Mouse (Mus musculus) layer of hippocampus, adult 11-12 months (tissue): ENCODE results near the gene Sdhb.

Experiments used
- DNase-seq: peaks from one replicate; pipeline ENCODE4 v3.0.0; 2022; ENCODE audit warnings: low spot score

Sdhb gene

GRCm38 (mm10) chr4:140977886-140978692 is 17.1 kb downstream of the Sdhb start:
- no peak for DNase-seq

GRCm38 (mm10) chr4:140981605-140982004 is 20.6 kb downstream of the Sdhb start:
- DNase-seq = no peak

- DNase-seq = no peak
Measured at GRCm38 (mm10) chr4:140982808-140983207, 21.8 kb downstream of the Sdhb start.

GRCm38 (mm10) chr4:140983442-140983841 is 22.4 kb downstream of the Sdhb start:
- peak; percentile 68 for DNase-seq

GRCm38 (mm10) chr4:140984544-140984943 is 23.5 kb downstream of the Sdhb start:
- no peak for DNase-seq

GRCm38 (mm10) chr4:140986024-140986710 is 25.2 kb downstream of the Sdhb start:
- no peak for DNase-seq

- DNase-seq = peak; percentile 93
Measured at GRCm38 (mm10) chr4:140986711-140987395, 25.9 kb downstream of the Sdhb start, which contains the start of gene Atp13a2. TSS of gene Atp13a2 (plus strand) at chr4:140986873.

- no peak for DNase-seq
Measured at GRCm38 (mm10) chr4:140987476-140987875, 26.5 kb downstream of the Sdhb start.

GRCm38 (mm10) chr4:140988706-140989290 is 27.8 kb downstream of the Sdhb start:
- DNase-seq = no peak

- no peak for DNase-seq
Measured at GRCm38 (mm10) chr4:140989447-140989846, 28.4 kb downstream of the Sdhb start.

GRCm38 (mm10) chr4:140992215-140992614 is 31.2 kb downstream of the Sdhb start:
- no peak for DNase-seq

GRCm38 (mm10) chr4:140993846-140994245 is 32.8 kb downstream of the Sdhb start:
- no peak for DNase-seq

- DNase-seq = no peak
Measured at GRCm38 (mm10) chr4:140995811-140996210, 34.8 kb downstream of the Sdhb start.

GRCm38 (mm10) chr4:140996812-140997211 is 35.8 kb downstream of the Sdhb start:
- DNase-seq = no peak

GRCm38 (mm10) chr4:141005983-141006382 is 45.0 kb downstream of the Sdhb start:
- no peak for DNase-seq

GRCm38 (mm10) chr4:141008028-141008427 is 47.0 kb downstream of the Sdhb start:
- DNase-seq = no peak

- DNase-seq = no peak
Measured at GRCm38 (mm10) chr4:141010118-141010517, 49.1 kb downstream of the Sdhb start, which contains the start of gene Mfap2. TSS of gene Mfap2 (plus strand) at chr4:141010418.

GRCm38 (mm10) chr4:141010526-141010925 is 49.5 kb downstream of the Sdhb start:
- DNase-seq = no peak

- DNase-seq = no peak
Measured at GRCm38 (mm10) chr4:141010941-141011429, 50.0 kb downstream of the Sdhb start.

- no peak for DNase-seq
Measured at GRCm38 (mm10) chr4:141011556-141012328, 50.7 kb downstream of the Sdhb start.

- no peak for DNase-seq
Measured at GRCm38 (mm10) chr4:141012558-141012957, 51.6 kb downstream of the Sdhb start.
